Mouse (Mus musculus): ENCODE data around the gene 1700030K09Rik. TPM values are rescaled to one million over a fixed set of nuclear protein-coding genes. Genes with fewer than 3 reads are reported as not detected.

Gene 1700030K09Rik
- 10.4 TPM in 2 replicates for polyA plus RNA-seq (2015; fragmentation: Nextera tagmentation; extraction: Ambion mirVana)

- H3K27me3 ChIP-seq (ENCODE audit: insufficient read depth, low read length): no peaks in the 10 kb centered on the region
- WGBS: 6% methylated on average over 34 of the region's 34 CpGs
- peak within 1 kb of the TSS; percentile 72 for H3K4me2 ChIP-seq (ENCODE audit: low read length)
- no peak for TF ChIP-seq CTCF (IDR thresholded peaks at IDR 0.05; ENCODE audit: low read depth)
- H3K4me3 ChIP-seq (replicated peaks; ENCODE audit: low read depth, low read length): peak within 1 kb of the TSS; percentile 37
- peak within 1 kb of the TSS; percentile 69 for H3K9ac ChIP-seq (ENCODE audit: low read depth, low read length)
- H3K4me1 ChIP-seq (replicated peaks; ENCODE audit: insufficient read depth, low read length): 0 out of 2 replicates have a peak, but pooled peaks cover 10% of the 10 kb centered on the region
- H3K36me3 ChIP-seq (ENCODE audit: insufficient read depth, low read length): no peaks in the 10 kb centered on the region
- no peaks in the 10 kb centered on the region for H3K9me3 ChIP-seq (replicated peaks; ENCODE audit: low read length)
- H3K27ac ChIP-seq: peak within 1 kb of the TSS; percentile 54; the same call in 1 of the 2 replicates
- ATAC-seq (replicated peaks; ENCODE audit: low FRiP score, low read depth) (peak; percentile 99), DNase-seq (ENCODE audit: low spot score) (peak; percentile 99)
Observed at GRCm38 (mm10) chr8:72443338-72443993, at the start of gene 1700030K09Rik, which contains the start of gene Calr3. Gene 1700030K09Rik, plus strand, starts transcription at chr8:72443880. Gene Calr3, minus strand, starts transcription at chr8:72443870.

DNA sequence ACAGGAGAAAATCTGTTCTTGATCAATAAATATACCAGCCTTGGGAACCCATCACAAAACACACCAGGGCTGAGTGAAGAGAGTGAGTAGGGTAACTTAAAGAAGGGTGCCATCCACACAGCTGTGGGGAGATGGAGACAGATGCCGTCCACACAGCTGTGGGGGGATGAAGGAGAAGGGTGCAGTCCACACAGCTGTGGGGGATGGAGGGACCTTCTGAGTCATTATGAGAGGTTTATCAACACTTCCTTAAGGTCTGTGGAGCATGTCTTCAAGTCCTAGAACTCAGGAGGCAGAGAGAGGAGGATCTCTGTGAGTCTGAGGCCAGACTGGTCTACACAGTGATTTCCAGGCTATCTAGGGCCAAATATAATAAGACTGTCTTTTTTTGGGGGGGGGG lies 42.3 kb upstream of the 1700030K09Rik start:
- DNase-seq (ENCODE audit: low spot score) (no peak), ATAC-seq (replicated peaks; ENCODE audit: low FRiP score, low read depth) (no peak)
- Histone ChIP-seq H3K4me2 (ENCODE audit: low read length) (no peak overlapping the region), H3K27me3 (ENCODE audit: insufficient read depth, low read length) (no peaks in the 10 kb centered on the region), H3K4me1 (replicated peaks; ENCODE audit: insufficient read depth, low read length) (0 out of 2 replicates have a peak, but pooled peaks cover 4% of the 10 kb centered on the region), H3K9ac (ENCODE audit: low read depth, low read length) (no peak overlapping the region), H3K27ac (no peak overlapping the region), H3K36me3 (ENCODE audit: insufficient read depth, low read length) (0 out of 2 replicates have a peak, but pooled peaks cover 6% of the 10 kb centered on the region), H3K4me3 (replicated peaks; ENCODE audit: low read depth, low read length) (no peak overlapping the region), H3K9me3 (replicated peaks; ENCODE audit: low read length) (no peaks in the 10 kb centered on the region)
- TF ChIP-seq CTCF (IDR thresholded peaks at IDR 0.05; ENCODE audit: low read depth): no peak
- WGBS: 77% methylated on average over 1 of the region's 1 CpGs

GRCm38 (mm10) chr8:72402981-72403380 lies 40.7 kb upstream of the 1700030K09Rik start:
- DNase-seq (ENCODE audit: low spot score): no peak
- Histone ChIP-seq H3K27ac (no peak overlapping the region), H3K4me2 (ENCODE audit: low read length) (no peak overlapping the region), H3K9ac (ENCODE audit: low read depth, low read length) (no peak overlapping the region), H3K36me3 (ENCODE audit: insufficient read depth, low read length) (0 out of 2 replicates have a peak, but pooled peaks cover 5% of the 10 kb centered on the region), H3K27me3 (ENCODE audit: insufficient read depth, low read length) (no peaks in the 10 kb centered on the region), H3K4me3 (replicated peaks; ENCODE audit: low read depth, low read length) (no peak overlapping the region), H3K9me3 (replicated peaks; ENCODE audit: low read length) (no peaks in the 10 kb centered on the region), H3K4me1 (replicated peaks; ENCODE audit: insufficient read depth, low read length) (0 out of 2 replicates have a peak, but pooled peaks cover 4% of the 10 kb centered on the region)
- WGBS: 89% methylated on average over 3 of the region's 3 CpGs
- no peak for ATAC-seq (replicated peaks; ENCODE audit: low FRiP score, low read depth)
- no peak for TF ChIP-seq CTCF (IDR thresholded peaks at IDR 0.05; ENCODE audit: low read depth)

DNA sequence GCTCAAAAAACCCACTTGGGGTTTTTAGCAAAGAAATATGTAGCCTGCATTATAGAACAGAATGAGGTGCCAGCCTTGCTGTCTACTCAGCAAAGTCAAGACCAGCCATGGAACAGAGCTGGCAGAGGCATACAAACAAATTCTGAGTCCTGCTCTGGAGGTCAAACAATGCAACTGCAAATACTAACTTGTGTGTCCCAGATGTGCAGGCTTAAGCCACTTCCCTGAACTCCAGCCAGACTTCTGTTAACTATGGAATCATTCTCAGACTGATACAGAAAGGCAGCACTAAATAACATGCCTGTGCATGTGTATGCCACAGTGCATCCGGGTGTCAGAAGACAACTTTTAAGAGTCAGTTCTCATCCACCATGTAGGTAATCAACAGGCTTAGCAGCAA lies 35.8 kb upstream of the 1700030K09Rik start:
- no peaks in the 10 kb centered on the region for H3K9me3 ChIP-seq (replicated peaks; ENCODE audit: low read length)
- no peak for DNase-seq (ENCODE audit: low spot score)
- H3K4me2 ChIP-seq (ENCODE audit: low read length): no peak overlapping the region
- H3K4me1 ChIP-seq (replicated peaks; ENCODE audit: insufficient read depth, low read length): no peaks in the 10 kb centered on the region
- no peak overlapping the region for H3K9ac ChIP-seq (ENCODE audit: low read depth, low read length)
- no peaks in the 10 kb centered on the region for H3K27me3 ChIP-seq (ENCODE audit: insufficient read depth, low read length)
- no peak for TF ChIP-seq CTCF (IDR thresholded peaks at IDR 0.05; ENCODE audit: low read depth)
- no peak overlapping the region for H3K27ac ChIP-seq
- no peak overlapping the region for H3K4me3 ChIP-seq (replicated peaks; ENCODE audit: low read depth, low read length)
- no peaks in the 10 kb centered on the region for H3K36me3 ChIP-seq (ENCODE audit: insufficient read depth, low read length)
- ATAC-seq (replicated peaks; ENCODE audit: low FRiP score, low read depth): no peak
- 85% methylated on average over 1 of the region's 1 CpGs for WGBS

GRCm38 (mm10) chr8:72409443-72409842 lies 34.2 kb upstream of the 1700030K09Rik start:
- H3K9me3 ChIP-seq (replicated peaks; ENCODE audit: low read length): no peaks in the 10 kb centered on the region
- H3K4me3 ChIP-seq (replicated peaks; ENCODE audit: low read depth, low read length): no peak overlapping the region
- no peak overlapping the region for H3K9ac ChIP-seq (ENCODE audit: low read depth, low read length)
- H3K27ac ChIP-seq: no peak overlapping the region
- DNase-seq (ENCODE audit: low spot score) (no peak), ATAC-seq (replicated peaks; ENCODE audit: low FRiP score, low read depth) (no peak; the same call in 1 of the 2 replicates)
- TF ChIP-seq CTCF (IDR thresholded peaks at IDR 0.05; ENCODE audit: low read depth): no peak
- no peak overlapping the region for H3K4me2 ChIP-seq (ENCODE audit: low read length)
- no peaks in the 10 kb centered on the region for H3K4me1 ChIP-seq (replicated peaks; ENCODE audit: insufficient read depth, low read length)
- no peaks in the 10 kb centered on the region for H3K27me3 ChIP-seq (ENCODE audit: insufficient read depth, low read length)
- 36% methylated on average over 3 of the region's 3 CpGs for WGBS
- H3K36me3 ChIP-seq (ENCODE audit: insufficient read depth, low read length): no peaks in the 10 kb centered on the region

DNA sequence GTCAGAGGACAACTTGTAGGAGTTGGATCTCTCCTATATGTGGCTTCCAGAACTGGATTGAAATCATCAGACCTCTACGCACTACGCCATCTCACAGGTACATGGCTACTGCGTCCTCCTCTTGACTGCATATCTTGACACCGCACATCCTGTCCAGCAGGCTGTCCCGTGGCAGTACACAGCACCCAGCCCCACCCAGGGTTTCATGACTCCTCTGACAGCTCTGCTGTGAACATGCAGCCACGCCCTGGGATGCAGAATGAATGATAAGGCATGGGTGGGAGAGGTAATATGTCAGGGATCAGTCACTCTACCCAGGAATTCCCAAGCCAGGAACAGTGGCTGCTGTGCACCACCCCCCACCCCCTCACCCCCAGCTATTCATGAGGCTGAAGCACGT lies 29.8 kb upstream of the 1700030K09Rik start:
- Histone ChIP-seq H3K4me1 (replicated peaks; ENCODE audit: insufficient read depth, low read length) (peaks cover 10% of the 10 kb centered on the region; the same call in 1 of the 2 replicates), H3K4me2 (ENCODE audit: low read length) (no peak overlapping the region), H3K27me3 (ENCODE audit: insufficient read depth, low read length) (no peaks in the 10 kb centered on the region), H3K9me3 (replicated peaks; ENCODE audit: low read length) (no peaks in the 10 kb centered on the region), H3K36me3 (ENCODE audit: insufficient read depth, low read length) (no peaks in the 10 kb centered on the region), H3K4me3 (replicated peaks; ENCODE audit: low read depth, low read length) (no peak overlapping the region), H3K9ac (ENCODE audit: low read depth, low read length) (no peak overlapping the region), H3K27ac (no peak overlapping the region)
- ATAC-seq (replicated peaks; ENCODE audit: low FRiP score, low read depth) (no peak), DNase-seq (ENCODE audit: low spot score) (no peak)
- TF ChIP-seq CTCF (IDR thresholded peaks at IDR 0.05; ENCODE audit: low read depth): no peak
- 82% methylated on average over 7 of the region's 7 CpGs for WGBS
